Mouse (Mus musculus): ENCODE measurements around the gene Rbm6. TPM values are rescaled to one million over a fixed set of nuclear protein-coding genes. Genes with fewer than 3 reads are reported as not detected.

Rbm6 gene
- polyA plus RNA-seq, 3 experiments from 2014 or later: 74.5 to 126 (median 101) TPM

GRCm38 (mm10) chr9:107747310-107747709 lies 125.7 kb downstream of the Rbm6 start:
- ATAC-seq: no peak

GRCm38 (mm10) chr9:107746679-107747078 lies 126.4 kb downstream of the Rbm6 start:
- ATAC-seq: no peak

- ATAC-seq: no peak
Measured at GRCm38 (mm10) chr9:107744061-107744460, 129.0 kb downstream of the Rbm6 start.

- ATAC-seq: no peak
Measured at GRCm38 (mm10) chr9:107738841-107739202, 134.2 kb downstream of the Rbm6 start.

- ATAC-seq: peak; percentile 55
Measured at GRCm38 (mm10) chr9:107738020-107738840, 134.8 kb downstream of the Rbm6 start.

- peak; percentile 28 for ATAC-seq
Measured at GRCm38 (mm10) chr9:107736185-107736485, 136.9 kb downstream of the Rbm6 start.

- ATAC-seq: peak; percentile 18
Measured at GRCm38 (mm10) chr9:107735356-107736184, 137.5 kb downstream of the Rbm6 start.

- no peak for ATAC-seq
Measured at GRCm38 (mm10) chr9:107734567-107734971, 138.5 kb downstream of the Rbm6 start.

GRCm38 (mm10) chr9:107729709-107730108 lies 143.3 kb downstream of the Rbm6 start:
- no peak for ATAC-seq

- ATAC-seq: no peak
Measured at GRCm38 (mm10) chr9:107728919-107729670, 143.9 kb downstream of the Rbm6 start.

- no peak for ATAC-seq
Measured at GRCm38 (mm10) chr9:107727041-107727440, 146.0 kb downstream of the Rbm6 start.

- no peak for ATAC-seq
Measured at GRCm38 (mm10) chr9:107724796-107725195, 148.2 kb downstream of the Rbm6 start.

- ATAC-seq: peak; percentile 35
Measured at GRCm38 (mm10) chr9:107723794-107724531, 149.1 kb downstream of the Rbm6 start.

Other genes starting within 250 kb of the Rbm6 start
- 100 to 1,000 TPM; 136 to 264 (median 154) TPM for gene Gnai2, start 237.9 kb downstream of the Rbm6 start, polyA plus RNA-seq (2017; shearing (Covaris generic))
- not detected for gene Slc38a3, start 203.7 kb downstream of the Rbm6 start, polyA plus RNA-seq (2017; shearing (Covaris generic))
- gene Gnat1, start 193.5 kb downstream of the Rbm6 start, polyA plus RNA-seq (2017; shearing (Covaris generic)): 1 to 10 TPM in 1 of 3 experiments, under 1 TPM in 1, not detected in 1; 0.58 to 1.1 TPM
- not detected for gene Sema3f, start 162.8 kb downstream of the Rbm6 start, polyA plus RNA-seq (2017; shearing (Covaris generic))
- gene Rbm5, start 102.2 kb downstream of the Rbm6 start, polyA plus RNA-seq (2017; shearing (Covaris generic)): 100 to 1,000 TPM; 305 to 399 (median 332) TPM
- 10 to 100 TPM; 10.2 to 11.9 (median 10.6) TPM for gene Mon1a, start 14.9 kb upstream of the Rbm6 start, polyA plus RNA-seq (2017; shearing (Covaris generic))
- gene Mst1r, start 33.6 kb upstream of the Rbm6 start, polyA plus RNA-seq (2017; shearing (Covaris generic)): under 1 TPM in 1 of 3 experiments, not detected in 2; 0.07 TPM
- not detected for gene Actl11, start 55.2 kb upstream of the Rbm6 start, polyA plus RNA-seq (2017; shearing (Covaris generic))
- gene Camkv, start 62.4 kb upstream of the Rbm6 start, polyA plus RNA-seq (2017; shearing (Covaris generic)): not detected
- gene Traip, start 76.9 kb upstream of the Rbm6 start, polyA plus RNA-seq (2017; shearing (Covaris generic)): 10 to 100 TPM in 1 of 3 experiments, 1 to 10 TPM in 2; 2.7 to 11.6 (median 8.2) TPM
- gene Uba7, start 102.3 kb upstream of the Rbm6 start, polyA plus RNA-seq (2017; shearing (Covaris generic)): 100 to 1,000 TPM; 120 to 204 (median 167) TPM
- gene Gm20661, start 109.8 kb upstream of the Rbm6 start, polyA plus RNA-seq (2017; shearing (Covaris generic)): not detected
- under 1 TPM; 0.35 to 0.89 (median 0.82) TPM for gene Inka1, start 112.6 kb upstream of the Rbm6 start, polyA plus RNA-seq (2017; shearing (Covaris generic))
- under 1 TPM in 1 of 3 experiments, not detected in 2; 0.73 TPM for gene Cdhr4, start 119.3 kb upstream of the Rbm6 start, polyA plus RNA-seq (2017; shearing (Covaris generic))
- gene Gm20662, start 123.1 kb upstream of the Rbm6 start, polyA plus RNA-seq (2017; shearing (Covaris generic)): not detected
- gene Ip6k1, start 129.3 kb upstream of the Rbm6 start, polyA plus RNA-seq (2017; shearing (Covaris generic)): 10 to 100 TPM; 20.8 to 95.9 (median 58.2) TPM
- gene Gmppb, start 176.0 kb upstream of the Rbm6 start, polyA plus RNA-seq (2017; shearing (Covaris generic)): 10 to 100 TPM; 15.2 to 19.6 (median 18.4) TPM
- gene Amigo3, start 179.9 kb upstream of the Rbm6 start, polyA plus RNA-seq (2017; shearing (Covaris generic)): 1 to 10 TPM in 2 of 3 experiments, under 1 TPM in 1; 0.69 to 3.9 (median 1.9) TPM
- gene Mst1, start 207.2 kb upstream of the Rbm6 start, polyA plus RNA-seq (2017; shearing (Covaris generic)): under 1 TPM in 2 of 3 experiments, not detected in 1; 0.67 to 0.87 TPM
- 10 to 100 TPM; 36.0 to 83.5 (median 66.3) TPM for gene Rnf123, start 210.1 kb upstream of the Rbm6 start, polyA plus RNA-seq (2017; shearing (Covaris generic))
- gene Apeh, start 221.4 kb upstream of the Rbm6 start, polyA plus RNA-seq (2017; shearing (Covaris generic)): 10 to 100 TPM; 35.3 to 52.6 (median 45.0) TPM